Mouse (Mus musculus): Measurements from ENCODE around the gene Gtf3c5.
A peak's percentile ranks its signal among the peaks of the same experiment; 100 is the strongest.

The Gtf3c5 gene

DNA sequence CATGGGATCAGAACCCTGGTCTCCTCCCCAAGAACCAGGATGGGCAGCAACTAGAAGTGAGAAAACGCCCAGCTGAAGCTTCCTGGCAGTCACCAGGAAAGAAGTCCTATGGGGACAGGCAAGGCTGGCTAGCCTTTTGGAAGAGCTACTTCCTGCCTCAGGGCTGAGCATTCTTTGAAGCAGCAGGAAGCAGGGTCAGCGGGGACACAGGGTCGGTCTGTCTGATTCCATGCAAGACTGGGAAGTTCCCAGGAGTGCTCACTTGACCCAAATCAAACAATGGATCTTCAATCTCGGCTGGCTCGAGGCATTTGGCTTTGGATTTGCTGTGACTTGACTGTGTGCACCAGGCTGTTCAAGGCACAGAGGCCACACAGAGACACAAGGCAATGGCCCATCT lies 17.0 kb downstream of the Gtf3c5 start:
- DNase-seq = no peak

GRCm38 (mm10) chr2:28564380-28564779 lies 19.2 kb downstream of the Gtf3c5 start:
- no peak for DNase-seq

DNA sequence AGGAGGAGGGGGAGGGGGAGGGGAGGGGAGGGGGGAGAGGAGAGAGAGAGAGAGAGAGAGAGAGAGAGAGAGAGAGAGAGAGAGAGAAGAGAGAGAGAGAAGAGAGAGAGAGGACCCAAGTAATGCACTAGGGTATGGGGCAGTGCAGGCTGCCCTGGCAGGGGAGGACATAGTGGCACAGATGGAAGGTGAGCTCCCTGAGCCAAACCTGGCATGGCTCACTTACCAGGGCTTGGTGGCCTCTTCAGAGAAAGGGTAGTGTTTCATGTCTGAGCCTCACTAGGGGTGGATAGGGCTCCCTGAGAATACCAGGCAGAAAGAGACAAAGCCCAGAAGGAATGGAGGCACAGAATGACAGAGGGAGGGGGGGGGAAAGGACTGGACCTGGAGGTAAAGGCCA lies 19.7 kb downstream of the Gtf3c5 start:
- DNase-seq = peak; percentile 34

GRCm38 (mm10) chr2:28563303-28563702 lies 20.2 kb downstream of the Gtf3c5 start, which contains the start of gene Cel:
Cel (minus strand) TSS chr2:28563403.
- DNase-seq = no peak

- DNase-seq = no peak
Measured at GRCm38 (mm10) chr2:28557452-28557851, 26.1 kb downstream of the Gtf3c5 start.

DNA sequence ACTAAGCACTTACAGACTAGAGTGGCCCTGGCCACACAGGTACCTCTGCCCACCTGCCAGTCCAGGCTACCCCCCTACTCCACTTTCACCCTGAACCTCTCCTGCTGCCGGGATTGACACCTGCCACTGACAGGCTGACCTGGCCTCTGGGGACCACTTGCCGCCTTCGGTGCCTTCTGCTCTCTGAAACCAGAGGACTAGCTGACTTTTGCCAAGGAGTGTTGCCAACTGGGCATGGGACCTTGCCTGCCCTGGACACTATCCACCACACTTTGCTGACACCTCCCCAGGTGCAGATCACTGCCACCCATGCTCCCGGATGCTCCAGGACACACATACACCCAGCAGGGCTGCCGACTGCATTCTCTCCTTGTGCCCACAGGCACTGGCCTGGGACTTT lies 31.2 kb downstream of the Gtf3c5 start:
- peak; percentile 49 for DNase-seq

DNA sequence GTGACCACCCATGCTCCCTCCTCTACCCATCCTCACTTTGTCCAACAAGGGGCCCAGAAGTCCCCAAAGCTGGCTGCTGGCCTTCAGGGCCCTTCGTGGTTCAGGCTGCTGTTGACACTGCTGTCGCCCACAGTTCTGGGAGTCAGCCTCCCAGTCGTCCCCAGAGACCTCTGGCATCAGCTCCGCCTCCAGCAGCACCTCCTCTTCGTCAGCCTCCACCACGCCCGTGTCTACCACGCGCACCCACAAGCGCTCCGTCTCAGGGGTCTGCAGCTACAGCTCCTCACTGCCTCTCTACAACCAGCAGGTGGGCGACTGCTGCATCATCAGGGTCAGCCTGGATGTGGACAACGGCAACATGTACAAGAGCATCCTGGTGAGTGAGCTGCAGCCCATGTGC lies 34.4 kb downstream of the Gtf3c5 start:
- DNase-seq = peak; percentile 59

- peak; percentile 78 for DNase-seq
Measured at GRCm38 (mm10) chr2:28547237-28548172, 36.0 kb downstream of the Gtf3c5 start.

DNA sequence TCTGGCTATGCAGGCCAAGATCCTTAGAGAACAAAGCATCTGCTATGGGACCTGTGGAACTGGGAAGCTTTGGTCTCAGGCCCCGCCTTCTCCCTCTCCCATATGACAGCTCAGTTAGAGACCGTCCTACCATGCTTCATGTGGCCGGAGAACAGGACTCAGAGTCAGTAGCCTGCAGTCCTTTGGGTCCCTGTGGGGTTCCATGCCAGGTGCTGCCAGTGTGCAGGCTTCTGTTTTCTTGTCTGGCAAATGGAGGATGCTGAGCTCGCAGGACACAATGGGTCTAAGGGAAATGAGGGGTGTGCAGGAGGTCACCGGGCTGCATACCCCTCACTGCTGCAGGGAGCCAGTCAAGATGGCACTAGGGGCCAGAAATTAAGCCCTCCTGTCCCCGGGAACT lies 37.0 kb downstream of the Gtf3c5 start:
- peak; percentile 57 for DNase-seq

GRCm38 (mm10) chr2:28545976-28546375 lies 37.6 kb downstream of the Gtf3c5 start:
- DNase-seq = peak; percentile 86

DNA sequence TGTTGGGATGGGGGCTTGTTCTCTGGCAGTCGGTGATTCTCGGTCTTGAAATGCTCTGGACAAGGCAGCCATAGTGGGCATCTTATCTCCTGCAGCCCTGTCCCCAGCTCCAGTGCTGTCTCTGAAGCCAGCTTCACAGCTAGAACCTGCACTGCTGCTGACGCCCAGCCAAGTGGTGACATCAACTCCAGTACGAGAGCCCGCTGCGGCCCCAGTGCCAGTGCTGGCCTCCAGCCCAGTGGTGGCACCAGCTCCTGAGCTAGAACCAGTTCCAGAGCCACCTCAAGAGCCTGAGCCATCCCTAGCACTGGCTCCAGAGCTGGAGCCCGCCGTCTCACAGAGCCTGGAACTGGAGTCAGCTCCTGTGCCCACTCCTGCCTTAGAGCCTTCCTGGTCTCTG lies 39.7 kb downstream of the Gtf3c5 start:
- DNase-seq = peak; percentile 94

DNA sequence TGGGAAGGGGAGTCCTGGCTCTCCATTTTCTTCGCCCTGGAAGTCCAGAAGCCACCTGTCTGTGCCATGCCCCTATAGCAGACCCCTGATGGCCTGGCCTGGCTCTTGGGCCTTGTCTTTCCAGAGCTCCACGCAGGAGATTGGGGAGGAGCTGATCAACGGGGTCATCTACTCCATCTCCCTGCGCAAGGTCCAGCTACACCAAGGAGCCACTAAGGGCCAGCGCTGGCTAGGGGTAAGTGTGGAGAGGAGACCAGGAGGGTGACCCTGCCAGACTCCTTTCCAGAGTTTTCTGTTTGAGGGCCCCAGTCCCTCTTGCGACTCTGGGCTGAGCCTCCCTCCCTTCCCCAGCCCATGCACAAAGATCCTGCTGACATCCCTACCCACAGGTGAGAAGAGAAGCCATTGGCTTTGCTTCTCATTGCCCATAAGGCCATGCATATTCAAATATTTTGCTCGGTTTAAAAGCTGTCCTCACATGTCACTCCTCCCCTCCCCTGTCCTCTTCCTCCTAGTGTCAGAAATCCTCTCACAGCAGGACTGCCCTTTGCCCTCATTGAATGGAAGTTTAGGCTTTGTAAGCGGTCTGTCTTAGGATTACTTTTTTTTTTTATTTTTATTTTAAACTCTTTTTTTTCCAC lies 42.8 kb downstream of the Gtf3c5 start:
- no peak for DNase-seq

GRCm38 (mm10) chr2:28539949-28540348 lies 43.6 kb downstream of the Gtf3c5 start:
- peak; percentile 27 for DNase-seq

DNA sequence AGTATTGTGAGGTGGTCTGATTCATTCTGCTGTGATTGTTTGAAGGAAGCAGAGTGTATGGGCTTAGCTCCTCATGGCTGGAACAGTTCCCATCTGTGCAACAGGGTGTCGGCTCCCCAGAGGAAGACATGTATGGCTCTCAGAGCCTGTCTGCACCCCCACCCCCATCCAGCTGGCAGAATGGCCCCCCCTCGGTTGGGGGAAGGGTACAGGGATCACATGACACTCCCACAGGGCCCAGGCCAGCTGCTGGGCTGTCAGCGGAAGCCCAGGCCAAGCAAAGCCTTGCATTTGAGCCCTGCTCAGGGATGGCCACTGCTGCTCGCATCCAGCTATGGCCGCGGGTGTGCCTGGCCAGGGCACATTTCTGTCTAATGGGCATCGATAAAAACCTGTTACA lies 44.3 kb downstream of the Gtf3c5 start:
- peak; percentile 77 for DNase-seq

DNA sequence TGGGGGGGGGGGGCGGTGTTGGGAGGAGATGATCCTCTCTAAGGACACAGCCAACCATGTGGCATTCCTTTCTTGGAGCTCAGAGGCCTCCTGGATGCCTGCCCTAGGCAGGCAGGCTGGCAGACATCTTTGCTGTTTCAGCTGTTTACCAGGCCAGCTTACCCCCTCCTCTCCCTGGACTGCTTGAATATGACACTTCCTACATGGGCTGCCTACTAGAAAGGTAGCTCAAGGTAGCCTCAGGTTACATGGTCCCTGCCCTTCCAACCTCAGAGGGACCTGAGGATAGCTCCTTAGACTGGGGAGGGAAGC lies 44.8 kb downstream of the Gtf3c5 start:
- DNase-seq = peak; percentile 68

- DNase-seq = peak; percentile 59
Measured at GRCm38 (mm10) chr2:28537995-28538816, 45.3 kb downstream of the Gtf3c5 start.

DNA sequence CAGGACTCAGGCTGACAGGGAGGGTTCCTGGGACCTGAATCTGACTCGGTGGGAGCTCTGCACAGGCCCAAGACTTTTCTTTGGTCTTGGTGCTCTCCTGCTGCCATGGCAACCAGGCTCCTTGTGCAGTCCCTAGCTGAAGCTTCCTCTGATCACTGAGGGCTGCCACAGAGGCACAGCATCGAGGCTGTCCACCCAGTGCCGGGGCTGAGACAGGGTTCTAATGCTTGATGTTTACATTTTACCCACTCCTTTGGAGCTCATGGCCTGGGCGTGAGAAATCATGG lies 46.0 kb downstream of the Gtf3c5 start:
- peak; percentile 52 for DNase-seq

DNA sequence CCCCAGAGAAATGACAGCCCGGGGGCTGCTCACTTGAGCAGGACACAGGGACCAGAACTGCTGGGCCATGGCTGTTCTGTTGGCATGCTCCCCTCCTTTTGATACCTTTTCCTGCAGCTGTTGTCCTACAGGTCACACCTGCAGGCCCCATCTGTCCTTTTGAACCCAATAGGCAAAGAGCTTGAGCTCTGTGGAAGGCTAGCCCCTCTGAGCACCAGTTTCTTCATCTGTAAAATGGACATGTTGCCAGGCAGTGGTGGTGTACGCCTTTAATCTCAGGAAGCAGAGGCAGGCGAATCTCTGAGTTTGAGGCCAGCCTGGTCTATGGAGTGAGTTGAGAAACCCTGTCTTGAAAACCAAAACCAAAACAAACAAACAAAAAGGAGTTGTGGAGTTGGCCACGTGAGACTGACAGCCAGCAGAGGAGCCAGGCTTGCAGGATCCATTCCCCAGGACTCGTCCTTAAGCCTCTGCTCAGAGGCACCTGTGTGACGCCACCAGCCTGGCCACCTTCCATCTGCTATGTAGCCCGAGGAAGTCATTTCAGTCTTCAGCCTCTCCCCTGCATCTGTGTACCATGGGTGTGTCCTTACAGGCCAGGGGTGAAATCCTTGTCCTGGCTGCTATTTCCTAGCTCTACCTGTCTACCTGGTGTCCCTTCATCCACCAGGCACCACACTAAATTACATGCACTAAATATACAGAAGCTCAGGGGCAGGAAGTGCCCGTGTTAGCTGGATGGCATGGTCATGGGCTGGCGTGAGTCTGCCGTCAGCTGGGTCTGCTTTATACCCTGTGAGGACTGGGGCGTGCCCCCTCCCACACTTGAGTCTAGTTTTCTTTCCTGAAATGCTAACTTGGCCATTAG lies 46.6 kb downstream of the Gtf3c5 start:
- peak; percentile 68 for DNase-seq

GRCm38 (mm10) chr2:28536166-28536565 lies 47.4 kb downstream of the Gtf3c5 start:
- peak; percentile 67 for DNase-seq

DNA sequence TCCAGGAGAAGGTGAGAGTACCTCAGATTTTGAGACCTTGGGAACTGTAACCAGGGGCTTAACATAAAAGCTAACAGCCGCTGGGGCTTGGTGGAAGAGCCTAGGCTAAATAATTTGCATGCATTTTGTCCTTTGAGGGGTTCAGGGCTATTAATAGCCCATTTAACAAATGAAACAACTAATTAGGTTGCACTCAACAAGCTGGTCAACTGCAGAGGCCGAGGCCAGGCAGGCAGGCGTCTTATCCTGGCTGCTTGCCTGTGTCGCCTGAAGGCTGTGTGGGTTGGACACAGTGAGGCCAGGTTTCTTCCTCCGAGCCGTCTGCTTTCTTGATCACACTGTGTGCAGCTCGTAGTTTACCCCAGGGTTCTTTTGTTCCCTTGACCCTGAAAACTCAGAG lies 47.9 kb downstream of the Gtf3c5 start:
- DNase-seq = peak; percentile 89

- DNase-seq = peak; percentile 89
Measured at GRCm38 (mm10) chr2:28535263-28535540, 48.3 kb downstream of the Gtf3c5 start.

GRCm38 (mm10) chr2:28534436-28535262 lies 48.9 kb downstream of the Gtf3c5 start:
- DNase-seq = no peak

All from cerebellum, adult 11-12 months (tissue).